Mouse (Mus musculus) hindbrain, embryonic 15.5 days (tissue): ENCODE measurements around the gene Desi2. TPM values are rescaled to one million over a fixed set of nuclear protein-coding genes. Genes with fewer than 3 reads are reported as not detected.

Experiments used
- polyA plus RNA-seq: library from polyadenylated mRNA; unstranded; fragments of >200 nt; fragmentation: Nextera tagmentation; extraction: Ambion mirVana; gene quantifications from 2 replicates; pipeline ENCODE4 v1.2.1, GENCODE M21; 2015

Gene Desi2
- polyA plus RNA-seq, 1 experiment from 2014 or later: 23.5 TPM

Other genes starting within 250 kb of the Desi2 start
- gene Catspere2, start 204.0 kb upstream of the Desi2 start, polyA plus RNA-seq: 0.37 and 0.57 TPM in 2 replicates
- gene Cox20, start 131.7 kb downstream of the Desi2 start, polyA plus RNA-seq: 110 and 131 TPM in 2 replicates
- gene Hnrnpu, start 150.4 kb downstream of the Desi2 start, polyA plus RNA-seq: 278 and 287 TPM in 2 replicates
- gene Efcab2, start 218.7 kb downstream of the Desi2 start, polyA plus RNA-seq: 9.9 and 11.2 TPM in 2 replicates